Mouse (Mus musculus) lung, adult 2 months (tissue): ENCODE results near the gene Rasa2.

Experiments used
- CTCF ChIP-seq: fragments of 200-500 bp; IDR thresholded peaks from 2 replicates; pipeline ENCODE4 v1.5.1; 2011; ENCODE audit warnings: mild to moderate bottlenecking, low read length, control low read depth; ENCODE audit not compliant: insufficient read depth
- POLR2A ChIP-seq: fragments of 200-500 bp; IDR thresholded peaks from 2 replicates; pipeline ENCODE4 v1.6.1; 2011; ENCODE audit warnings: low read depth, mild to moderate bottlenecking, control low read depth, low read length, borderline replicate concordance; ENCODE audit errors: extremely low read depth

- no peak for TF ChIP-seq POLR2A
- TF ChIP-seq CTCF, result no peak
Observed at GRCm38 (mm10) chr9:96534256-96534655, 97.2 kb downstream of the Rasa2 start.
